Mouse (Mus musculus): Measurements from ENCODE around the gene Gnpnat1. TPM values are rescaled to one million over a fixed set of nuclear protein-coding genes. Genes with fewer than 3 reads are reported as not detected.

Gene Gnpnat1
- total RNA-seq, 1 experiment, result 26.8 TPM

DNA sequence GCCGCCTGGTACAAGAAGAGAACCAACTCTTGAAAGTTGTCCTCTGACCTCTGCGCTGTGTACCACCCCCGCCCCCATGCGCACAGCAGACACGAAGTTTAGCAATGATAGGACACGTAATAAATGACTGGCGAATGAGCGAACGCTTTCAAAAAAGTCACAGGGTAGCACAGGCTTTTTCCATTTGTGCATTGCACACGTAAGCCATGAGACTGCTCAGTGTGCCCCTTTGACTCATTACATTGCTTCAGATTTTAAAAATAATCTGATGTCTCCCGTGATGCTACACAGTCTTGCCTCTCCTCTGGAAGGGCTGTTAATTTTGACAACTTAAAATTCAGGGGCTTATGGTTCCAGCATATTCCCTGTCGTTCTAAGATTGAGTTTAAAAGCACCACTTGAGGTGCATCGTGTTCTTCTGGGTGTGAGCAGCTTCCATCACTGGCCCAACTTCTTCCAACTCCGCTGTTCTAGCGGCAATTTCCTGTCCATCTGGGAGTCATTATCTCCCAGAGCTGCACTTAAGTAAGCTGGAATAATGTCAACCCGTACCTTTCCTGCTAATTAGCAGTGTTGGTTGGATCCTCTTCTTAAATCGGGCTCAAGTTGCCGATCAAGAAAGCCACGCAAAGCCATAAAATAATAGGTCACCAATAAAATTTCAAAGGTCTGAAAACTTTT is 33.7 kb upstream of the Gnpnat1 start:
- Histone ChIP-seq H3K4me3 (ENCODE audit: insufficient read depth in 1 of 2, low read depth in 1 of 2, low read length in 2 of 2, poor library complexity in 1 of 2, severe bottlenecking in 1 of 2) (no peak overlapping the region), H3K9ac (ENCODE audit: insufficient read depth, low read depth, low read length, poor library complexity, severe bottlenecking) (no peak overlapping the region), H3K27ac (ENCODE audit: insufficient read depth, low read depth, low read length, poor library complexity, severe bottlenecking) (no peak overlapping the region), H3K36me3 (ENCODE audit: control insufficient read depth, insufficient read depth, low read length, poor library complexity, severe bottlenecking) (no peaks in the 10 kb centered on the region), H3K9me3 (ENCODE audit: control insufficient read depth, insufficient read depth, low read depth, low read length) (no peaks in the 10 kb centered on the region), H3K4me1 (ENCODE audit: control insufficient read depth in 2 of 2, insufficient read depth in 2 of 2, low read length in 2 of 2, poor library complexity in 1 of 2) (peaks cover 5 to 13% of the 10 kb centered on the region in 2 experiments)
- DNase-seq (ENCODE audit: low read depth, low spot score), result no peak
- TF ChIP-seq ZNF384 (IDR thresholded peaks at IDR 0.05; ENCODE audit: low read depth, low read length) (no peak), HCFC1 (IDR thresholded peaks at IDR 0.05; ENCODE audit: borderline replicate concordance, insufficient read depth, low read length) (no peak), ZC3H11A (IDR thresholded peaks at IDR 0.05; ENCODE audit: borderline replicate concordance, low read depth, low read length) (no peak)
- in situ Hi-C loops (cut with MboI; ENCODE audit: low sequenced_read_pairs in 2 of 2, unreplicated experiment in 2 of 2), result loop anchor here in 1 of 2 experiments (25.0 kb wide), 1 partner anchor 451 kb away; the partner anchor contains the start of gene Ptger2

DNA sequence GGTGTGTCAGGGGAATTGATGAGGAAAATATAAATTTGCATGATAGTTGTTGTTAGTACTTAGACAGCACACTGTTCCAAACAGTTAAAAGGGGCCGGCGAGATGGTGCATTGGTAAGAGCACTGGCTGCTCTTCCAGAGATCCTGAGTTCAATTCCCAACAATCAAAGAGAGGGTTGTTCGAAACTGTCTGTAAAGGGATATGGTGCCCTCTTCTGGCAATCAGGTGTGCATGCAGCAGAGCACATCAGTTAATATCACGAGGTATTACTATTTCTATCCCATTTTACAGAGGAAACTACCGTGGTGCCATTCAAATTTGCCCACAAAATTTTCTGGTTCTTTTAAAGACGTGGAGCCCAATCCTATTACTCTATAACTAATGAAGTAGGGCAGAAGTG is 29.5 kb upstream of the Gnpnat1 start:
- TF ChIP-seq MAFK (IDR thresholded peaks at IDR 0.05; ENCODE audit: insufficient read depth, low read depth, low read length) (no peak), ZC3H11A (IDR thresholded peaks at IDR 0.05; ENCODE audit: borderline replicate concordance, low read depth, low read length) (no peak), ZNF384 (IDR thresholded peaks at IDR 0.05; ENCODE audit: low read depth, low read length) (no peak), CHD2 (IDR thresholded peaks at IDR 0.05; ENCODE audit: low read depth, low read length) (no peak), HCFC1 (IDR thresholded peaks at IDR 0.05; ENCODE audit: borderline replicate concordance, insufficient read depth, low read length) (no peak)
- Histone ChIP-seq H3K9ac (ENCODE audit: insufficient read depth, low read depth, low read length, poor library complexity, severe bottlenecking) (no peak overlapping the region), H3K9me3 (ENCODE audit: control insufficient read depth, insufficient read depth, low read depth, low read length) (no peaks in the 10 kb centered on the region), H3K4me3 (ENCODE audit: insufficient read depth in 1 of 2, low read depth in 1 of 2, low read length in 2 of 2, poor library complexity in 1 of 2, severe bottlenecking in 1 of 2) (no peak overlapping the region), H3K27ac (ENCODE audit: insufficient read depth, low read depth, low read length, poor library complexity, severe bottlenecking) (no peak overlapping the region), H3K36me3 (ENCODE audit: control insufficient read depth, insufficient read depth, low read length, poor library complexity, severe bottlenecking) (no peaks in the 10 kb centered on the region), H3K4me1 (ENCODE audit: control insufficient read depth in 2 of 2, insufficient read depth in 2 of 2, low read length in 2 of 2, poor library complexity in 1 of 2) (peaks cover 0 to 5% of the 10 kb centered on the region in 2 experiments; a peak in 2 of 4 replicates)
- DNase-seq (ENCODE audit: low read depth, low spot score), result no peak
- in situ Hi-C loops (cut with MboI; ENCODE audit: low sequenced_read_pairs in 2 of 2, unreplicated experiment in 2 of 2), result loop anchor here in 1 of 2 experiments (25.0 kb wide), 1 partner anchor 447 kb away; the partner anchor contains the start of gene Ptger2

DNA sequence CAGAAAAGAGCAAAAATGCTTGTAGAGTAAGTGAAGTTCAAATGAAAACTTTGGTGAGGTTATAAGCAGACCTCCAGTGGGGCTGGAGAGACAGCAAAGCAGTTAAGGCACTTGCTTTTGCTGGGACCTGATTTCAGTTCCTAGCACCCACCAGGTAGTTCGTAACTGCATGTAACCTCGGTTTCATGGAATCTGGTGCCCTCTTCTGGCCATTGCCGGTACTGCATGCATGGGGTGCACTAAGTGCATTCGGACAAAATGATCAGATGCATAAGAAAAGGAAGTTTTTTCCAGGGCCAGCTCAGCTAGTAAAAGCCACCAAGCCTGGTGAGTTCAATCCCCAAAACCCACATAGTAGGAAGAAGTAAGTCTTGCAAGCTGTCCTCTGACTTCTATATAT is 27.3 kb upstream of the Gnpnat1 start:
- no peak overlapping the region for H3K27ac ChIP-seq (ENCODE audit: insufficient read depth, low read depth, low read length, poor library complexity, severe bottlenecking)
- no peak overlapping the region for H3K9ac ChIP-seq (ENCODE audit: insufficient read depth, low read depth, low read length, poor library complexity, severe bottlenecking)
- H3K36me3 ChIP-seq (ENCODE audit: control insufficient read depth, insufficient read depth, low read length, poor library complexity, severe bottlenecking), result no peaks in the 10 kb centered on the region
- H3K4me1 ChIP-seq (ENCODE audit: control insufficient read depth in 2 of 2, insufficient read depth in 2 of 2, low read length in 2 of 2, poor library complexity in 1 of 2), result peaks cover 0 to 5% of the 10 kb centered on the region in 2 experiments; a peak in 2 of 4 replicates
- TF ChIP-seq ZC3H11A (IDR thresholded peaks at IDR 0.05; ENCODE audit: borderline replicate concordance, low read depth, low read length) (peak; percentile 58; the same call in 1 of the 2 replicates), ZNF384 (IDR thresholded peaks at IDR 0.05; ENCODE audit: low read depth, low read length) (no peak)
- H3K4me3 ChIP-seq (ENCODE audit: insufficient read depth in 1 of 2, low read depth in 1 of 2, low read length in 2 of 2, poor library complexity in 1 of 2, severe bottlenecking in 1 of 2), result no peak overlapping the region
- no peak for DNase-seq (ENCODE audit: low read depth, low spot score)
- in situ Hi-C loops (cut with MboI; ENCODE audit: low sequenced_read_pairs in 2 of 2, unreplicated experiment in 2 of 2), result loop anchor here in 1 of 2 experiments (25.0 kb wide), 1 partner anchor 445 kb away; the partner anchor contains the start of gene Ptger2
- no peaks in the 10 kb centered on the region for H3K9me3 ChIP-seq (ENCODE audit: control insufficient read depth, insufficient read depth, low read depth, low read length)

DNA sequence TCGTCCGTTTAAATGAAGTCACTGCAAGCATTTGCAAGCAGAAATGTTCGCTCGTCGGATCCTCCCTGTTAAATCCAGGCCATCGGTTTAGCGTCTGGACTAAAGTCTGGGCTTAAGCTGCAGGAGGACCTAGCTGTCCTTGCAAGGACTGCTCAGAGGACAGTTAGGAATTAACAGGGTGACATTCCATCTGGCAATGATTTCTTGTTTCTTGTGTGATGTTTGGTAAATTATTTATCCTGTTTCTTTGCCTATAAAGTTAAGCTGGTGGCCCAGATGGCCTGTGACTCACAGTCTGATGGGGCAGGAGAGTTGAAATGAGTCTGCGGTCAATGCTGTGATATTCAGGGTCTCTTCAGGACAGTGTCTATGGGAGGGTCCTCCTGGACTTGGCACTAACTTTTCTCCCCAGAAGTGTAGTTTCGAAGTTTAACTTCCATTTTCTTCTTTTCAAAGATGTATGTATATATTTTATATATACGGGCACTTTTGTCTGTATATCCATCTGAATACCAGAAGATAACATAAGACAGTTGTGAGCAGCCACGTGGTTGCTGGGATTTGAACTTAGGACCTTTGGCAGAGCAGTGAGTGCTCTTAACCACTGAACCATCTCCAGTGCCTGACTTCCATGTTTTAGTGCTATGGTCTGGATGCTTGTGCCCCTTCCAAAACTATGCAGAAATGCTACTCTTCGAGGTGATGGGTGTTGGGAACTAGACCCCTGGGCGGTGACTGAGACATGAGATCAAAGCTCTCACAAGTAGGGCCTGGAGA is 25.5 kb upstream of the Gnpnat1 start:
- Histone ChIP-seq H3K9ac (ENCODE audit: insufficient read depth, low read depth, low read length, poor library complexity, severe bottlenecking) (no peak overlapping the region), H3K4me1 (ENCODE audit: control insufficient read depth in 2 of 2, insufficient read depth in 2 of 2, low read length in 2 of 2, poor library complexity in 1 of 2) (peaks cover 0 to 4% of the 10 kb centered on the region in 2 experiments; a peak in 2 of 4 replicates), H3K36me3 (ENCODE audit: control insufficient read depth, insufficient read depth, low read length, poor library complexity, severe bottlenecking) (no peaks in the 10 kb centered on the region), H3K4me3 (ENCODE audit: insufficient read depth in 1 of 2, low read depth in 1 of 2, low read length in 2 of 2, poor library complexity in 1 of 2, severe bottlenecking in 1 of 2) (no peak overlapping the region), H3K27ac (ENCODE audit: insufficient read depth, low read depth, low read length, poor library complexity, severe bottlenecking) (no peak overlapping the region), H3K9me3 (ENCODE audit: control insufficient read depth, insufficient read depth, low read depth, low read length) (no peaks in the 10 kb centered on the region)
- in situ Hi-C loops (cut with MboI; ENCODE audit: low sequenced_read_pairs in 2 of 2, unreplicated experiment in 2 of 2), result loop anchor here in 1 of 2 experiments (25.0 kb wide), 1 partner anchor 443 kb away; the partner anchor contains the start of gene Ptger2
- TF ChIP-seq HCFC1 (IDR thresholded peaks at IDR 0.05; ENCODE audit: borderline replicate concordance, insufficient read depth, low read length) (no peak), ZC3H11A (IDR thresholded peaks at IDR 0.05; ENCODE audit: borderline replicate concordance, low read depth, low read length) (no peak), CHD2 (IDR thresholded peaks at IDR 0.05; ENCODE audit: low read depth, low read length) (no peak), ZNF384 (IDR thresholded peaks at IDR 0.05; ENCODE audit: low read depth, low read length) (no peak), MAFK (IDR thresholded peaks at IDR 0.05; ENCODE audit: insufficient read depth, low read depth, low read length) (no peak)
- DNase-seq (ENCODE audit: low read depth, low spot score), result no peak
